Mouse (Mus musculus) MEL (cell line): ENCODE data around the gene 2610528J11Rik. TPM values are rescaled to one million over a fixed set of nuclear protein-coding genes. Genes with fewer than 3 reads are reported as not detected.

Source experiments
- DNase-seq: peaks from one replicate; pipeline ENCODE4 v3.0.0; 2011; ENCODE audit warnings: low read depth, low spot score
- H3K27ac ChIP-seq: 2 replicates; pipeline ENCODE4 v1.5.1; 2012; ENCODE audit warnings: low read depth, mild to moderate bottlenecking, control low read depth, low read length, moderate library complexity; ENCODE audit not compliant: control insufficient read depth
- H3K27me3 ChIP-seq, 2 experiments: fragments of 150-350 bp in 1 of 2; sonication (generic) in 1 of 2; 2 replicates each; pipeline ENCODE4 v1.6.1; 2012; ENCODE audit warnings: low read length in 2 of 2, mild to moderate bottlenecking in 2 of 2, improper control_type of control experiment in 1 of 2, moderate library complexity in 1 of 2; ENCODE audit not compliant: insufficient read depth in 2 of 2, control insufficient read depth in 1 of 2
- H3K36me3 ChIP-seq, 2 experiments: 2 replicates each; pipeline ENCODE4 v1.6.1; 2012 to 2014; ENCODE audit warnings: low read length in 2 of 2, improper control_type of control experiment in 1 of 2, inconsistent platforms in 1 of 2, mild to moderate bottlenecking in 1 of 2; ENCODE audit not compliant: insufficient read depth in 2 of 2, control insufficient read depth in 1 of 2
- H3K4me1 ChIP-seq, 2 experiments: fragments of 150-350 bp in 1 of 2; sonication (generic) in 1 of 2; 2 replicates each; pipeline ENCODE4 v1.6.1; 2012; ENCODE audit warnings: low read length in 2 of 2, improper control_type of control experiment in 1 of 2, mild to moderate bottlenecking in 1 of 2; ENCODE audit not compliant: insufficient read depth in 2 of 2, control insufficient read depth in 1 of 2
- H3K4me3 ChIP-seq, 2 experiments: fragments of 150-350 bp in 1 of 2; sonication (generic) in 1 of 2; 2 replicates each; pipeline ENCODE4 v1.5.1; 2012; ENCODE audit warnings: low read depth in 2 of 2, low read length in 2 of 2, mild to moderate bottlenecking in 2 of 2, moderate library complexity in 2 of 2, control low read depth in 1 of 2, improper control_type of control experiment in 1 of 2; ENCODE audit not compliant: control insufficient read depth in 1 of 2, insufficient read depth in 1 of 2
- H3K79me2 ChIP-seq: 2 replicates; pipeline ENCODE4 v1.6.1; 2012; ENCODE audit warnings: mild to moderate bottlenecking, low read length, moderate library complexity; ENCODE audit not compliant: control insufficient read depth, poor library complexity, insufficient read depth
- H3K9ac ChIP-seq: 2 replicates; pipeline ENCODE4 v1.6.1; 2012; ENCODE audit warnings: low read depth, mild to moderate bottlenecking, control low read depth, low read length, moderate library complexity; ENCODE audit not compliant: control insufficient read depth, poor library complexity, severe bottlenecking
- H3K9me3 ChIP-seq: fragments of 150-350 bp; sonication (generic); replicated peaks from 2 replicates; pipeline ENCODE4 v1.6.1; 2012; ENCODE audit warnings: mild to moderate bottlenecking, low read length, improper control_type of control experiment, moderate library complexity; ENCODE audit not compliant: insufficient read depth
- CHD2 ChIP-seq: IDR thresholded peaks from 2 replicates; pipeline ENCODE4 v1.6.1; 2011; ENCODE audit warnings: low read length, improper control_type of control experiment
- CTCF ChIP-seq, 3 experiments: IDR thresholded peaks in 2 of 3; conservative IDR thresholded peaks in 1 of 3; 2 replicates each; pipeline ENCODE4 v1.5.1; 2011 to 2012; ENCODE audit warnings: low read length in 3 of 3, low read depth in 2 of 3, mild to moderate bottlenecking in 2 of 3, improper control_type of control experiment in 1 of 3, inconsistent platforms in 1 of 3, mixed read lengths in 1 of 3, moderate library complexity in 1 of 3; ENCODE audit not compliant: control insufficient read depth in 1 of 3, insufficient read depth in 1 of 3, poor library complexity in 1 of 3, severe bottlenecking in 1 of 3
- E2F4 ChIP-seq: IDR thresholded peaks from 2 replicates; pipeline ENCODE4 v1.6.1; 2011; ENCODE audit warnings: low read depth, low read length, improper control_type of control experiment, borderline replicate concordance
- ELF1 ChIP-seq: IDR thresholded peaks from 2 replicates; pipeline ENCODE4 v1.6.1; 2014; ENCODE audit warnings: low read depth, mild to moderate bottlenecking, inconsistent platforms, low read length, improper control_type of control experiment, moderate library complexity
- HCFC1 ChIP-seq: IDR thresholded peaks from 2 replicates; pipeline ENCODE4 v1.6.1; 2012; ENCODE audit warnings: low read depth, mild to moderate bottlenecking, inconsistent platforms, low read length, improper control_type of control experiment, moderate library complexity
- JUND ChIP-seq: IDR thresholded peaks from 2 replicates; pipeline ENCODE4 v1.6.1; 2011; ENCODE audit warnings: low read depth, mild to moderate bottlenecking, improper control_type of control experiment, low read length
- MAFK ChIP-seq: IDR thresholded peaks from 2 replicates; pipeline ENCODE4 v1.6.1; 2011; ENCODE audit warnings: low read depth, mild to moderate bottlenecking, low read length, improper control_type of control experiment, borderline replicate concordance
- MAX ChIP-seq: IDR thresholded peaks from 2 replicates; pipeline ENCODE4 v1.6.1; 2011; ENCODE audit warnings: low read length, improper control_type of control experiment
- MAZ ChIP-seq: IDR thresholded peaks from 2 replicates; pipeline ENCODE4 v1.6.1; 2012; ENCODE audit warnings: low read depth, mild to moderate bottlenecking, inconsistent platforms, low read length, improper control_type of control experiment
- MYB ChIP-seq: IDR thresholded peaks from 2 replicates; pipeline ENCODE4 v1.6.1; 2011; ENCODE audit warnings: mild to moderate bottlenecking, low read depth, low read length, improper control_type of control experiment
- NELFE ChIP-seq: IDR thresholded peaks from 2 replicates; pipeline ENCODE4 v1.6.1; 2011; ENCODE audit warnings: low read depth, low read length, improper control_type of control experiment
- POLR2A ChIP-seq, 2 experiments: IDR thresholded peaks; 2 replicates each; pipeline ENCODE4 v1.6.1; 2011 to 2012; ENCODE audit warnings: low read length in 2 of 2, mild to moderate bottlenecking in 2 of 2, control low read depth in 1 of 2, improper control_type of control experiment in 1 of 2, low read depth in 1 of 2, moderate library complexity in 1 of 2; ENCODE audit not compliant: control insufficient read depth in 1 of 2, insufficient read depth in 1 of 2, poor library complexity in 1 of 2
- RCOR1 ChIP-seq: IDR thresholded peaks from 2 replicates; pipeline ENCODE4 v1.6.1; 2012; ENCODE audit warnings: low read depth, mild to moderate bottlenecking, inconsistent platforms, low read length, improper control_type of control experiment
- TCF12 ChIP-seq: IDR thresholded peaks from 2 replicates; pipeline ENCODE4 v1.6.1; 2014; ENCODE audit warnings: low read depth, mild to moderate bottlenecking, inconsistent platforms, low read length, improper control_type of control experiment, moderate library complexity
- USF2 ChIP-seq, 2 experiments: IDR thresholded peaks; 2 replicates each; pipeline ENCODE4 v1.6.1; 2011 to 2012; ENCODE audit warnings: improper control_type of control experiment in 2 of 2, low read length in 2 of 2, borderline replicate concordance in 1 of 2, inconsistent platforms in 1 of 2, low read depth in 1 of 2, mild to moderate bottlenecking in 1 of 2; ENCODE audit not compliant: insufficient read depth in 1 of 2
- polyA plus RNA-seq, 2 experiments: library from polyadenylated mRNA; stranded (reverse) in 1 of 2; unstranded in 1 of 2; fragments of >175 nt in 1 of 2; fragments of >200 nt in 1 of 2; gene quantifications; 2 replicates each; pipeline versions ENCODE4 v1.2.1 to v1.2.4; 2012; ENCODE audit warnings: low replicate concordance in 2 of 2, low read depth in 1 of 2; ENCODE audit not compliant: insufficient read length in 2 of 2, insufficient read depth in 1 of 2, missing spikeins in 1 of 2
- total RNA-seq: library from RNA; depleted of rRNA; stranded (reverse); fragments of 300-350 nt; gene quantifications from 2 replicates; pipeline ENCODE4 v1.2.3, GENCODE M21; 2012

2610528J11Rik gene
- total and polyA plus RNA-seq, 3 experiments = not detected

DNA sequence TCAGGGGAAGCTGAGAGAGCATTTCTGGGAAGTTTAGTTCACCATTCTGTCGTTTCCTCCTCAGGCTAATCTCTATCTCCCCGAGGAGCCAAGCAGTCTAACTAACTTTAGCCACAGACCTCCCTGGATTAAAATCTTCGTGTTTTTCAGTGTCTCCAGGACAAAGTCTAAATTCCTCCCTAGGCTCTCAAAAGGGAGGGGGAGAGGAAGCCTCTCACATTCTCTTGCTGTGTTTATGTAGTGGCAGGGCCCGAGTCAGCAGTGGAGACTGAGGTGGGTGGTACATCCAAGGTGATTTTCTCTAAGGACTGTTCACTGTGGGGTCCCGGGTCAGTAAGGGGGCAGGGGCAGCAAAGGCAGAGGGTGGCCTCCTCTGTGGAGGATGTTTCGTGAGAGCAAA lies 11.0 kb downstream of the 2610528J11Rik start:
- no peak for TF ChIP-seq USF2 (IDR thresholded peaks at IDR 0.05; ENCODE audit: borderline replicate concordance in 1 of 2, insufficient read depth in 1 of 2, low read depth in 1 of 2, low read length in 2 of 2)
- TF ChIP-seq E2F4 = no peak
- no peak for TF ChIP-seq CHD2
- TF ChIP-seq ELF1 = no peak
- Histone ChIP-seq H3K4me3 (no peak overlapping the region), H3K36me3 (no peaks in the 10 kb centered on the region), H3K79me2 (no peaks in the 10 kb centered on the region; the same call in 1 of the 2 replicates), H3K9ac (no peak overlapping the region), H3K4me1 (peaks cover 0 to 4% of the 10 kb centered on the region in 2 experiments; a peak in 2 of 4 replicates), H3K9me3 (no peaks in the 10 kb centered on the region), H3K27me3 (peaks cover 10 to 13% of the 10 kb centered on the region in 2 experiments), H3K27ac (no peak overlapping the region)
- DNase-seq = no peak

- Histone ChIP-seq H3K36me3 (no peaks in the 10 kb centered on the region), H3K4me1 (peaks cover 0 to 4% of the 10 kb centered on the region in 2 experiments; a peak in 2 of 4 replicates), H3K9me3 (no peaks in the 10 kb centered on the region), H3K79me2 (no peaks in the 10 kb centered on the region; the same call in 1 of the 2 replicates), H3K4me3 (no peak overlapping the region), H3K27me3 (peaks cover 8 to 12% of the 10 kb centered on the region in 2 experiments), H3K9ac (no peak overlapping the region), H3K27ac (no peak overlapping the region)
- TF ChIP-seq JUND (no peak), TCF12 (no peak), CTCF (IDR thresholded peaks at IDR 0.05 in 2 of 3, conservative IDR thresholded peaks at IDR 0.05 in 1 of 3; ENCODE audit: control insufficient read depth in 1 of 3, insufficient read depth in 1 of 3, low read depth in 2 of 3, low read length in 3 of 3, poor library complexity in 1 of 3, severe bottlenecking in 1 of 3) (no peak), MAZ (no peak), ELF1 (no peak), MAFK (no peak), HCFC1 (no peak), MAX (no peak), RCOR1 (no peak)
- no peak for DNase-seq
Measured at GRCm38 (mm10) chr4:118539904-118540303, 13.1 kb downstream of the 2610528J11Rik start.

DNA sequence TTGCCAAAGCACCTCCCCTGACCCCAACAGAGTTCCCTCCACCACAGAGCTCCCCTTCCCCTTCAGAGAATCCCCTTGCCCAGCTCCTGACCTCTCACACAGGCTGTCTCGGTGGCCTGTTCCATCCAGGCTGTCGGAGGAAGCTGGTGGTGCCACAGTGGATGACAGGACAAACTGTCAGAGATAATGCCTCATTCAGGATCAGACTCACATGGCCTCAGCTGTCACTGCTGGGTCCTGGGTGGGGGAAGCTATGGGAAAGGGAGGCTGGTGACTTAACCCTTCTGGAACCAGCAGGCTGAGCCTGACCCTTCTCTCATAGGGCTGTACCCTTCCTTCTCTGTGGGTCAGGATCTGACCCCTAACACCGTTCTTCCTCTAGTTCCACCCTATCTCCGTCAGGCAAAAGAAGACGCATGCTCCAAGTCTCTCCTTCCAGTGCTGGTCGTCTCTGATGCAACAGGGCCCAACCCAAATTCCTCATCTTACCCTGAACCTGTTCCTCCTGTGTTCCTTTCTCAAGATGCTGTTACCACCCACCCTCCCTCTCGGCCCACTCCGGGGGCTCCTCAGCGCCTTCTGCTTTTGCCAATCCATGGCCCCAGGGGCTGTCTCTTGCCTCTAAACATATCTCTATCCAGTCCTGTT lies 15.8 kb downstream of the 2610528J11Rik start:
- H3K4me3 ChIP-seq = peak overlapping the region; percentile 57 to 95
- peak; percentile 55 for DNase-seq
- no peaks in the 10 kb centered on the region for H3K9me3 ChIP-seq
- H3K4me1 ChIP-seq = peaks cover 0 to 4% of the 10 kb centered on the region in 2 experiments; a peak in 2 of 4 replicates
- H3K27ac ChIP-seq = peak overlapping the region; percentile 22; the same call in 1 of the 2 replicates
- peak overlapping the region; percentile 51 for H3K9ac ChIP-seq
- no peaks in the 10 kb centered on the region; the same call in 1 of the 2 replicates for H3K79me2 ChIP-seq
- TF ChIP-seq POLR2A (IDR thresholded peaks at IDR 0.05; ENCODE audit: control insufficient read depth in 1 of 2, insufficient read depth in 1 of 2, low read depth in 1 of 2, low read length in 2 of 2, poor library complexity in 1 of 2) (0 out of 4 replicates have a peak, but pooled peaks of 1 of the 2 experiments have one; percentile 26), MYB (no peak), NELFE (peak; percentile 44)
- no peaks in the 10 kb centered on the region for H3K36me3 ChIP-seq
- H3K27me3 ChIP-seq = peaks cover 2 to 8% of the 10 kb centered on the region in 2 experiments; a peak in 3 of 4 replicates
